Mouse (Mus musculus) liver, postnatal 0 days (tissue): ENCODE data around the gene Cops4. TPM values are rescaled to one million over a fixed set of nuclear protein-coding genes. Genes with fewer than 3 reads are reported as not detected.

Experiments used
- ATAC-seq: fragments of 200-750 bp; cut with Nextera tagmentation; 2 replicates; pipeline ENCODE4 v1.8.0; 2017; ENCODE audit warnings: mild to moderate bottlenecking, moderate library complexity
- DNase-seq: peaks from one replicate; pipeline ENCODE4 v3.0.0-alpha.2; 2016
- H3K27ac ChIP-seq: fragments of 300-500 bp; sonication (generic); 2 replicates; pipeline ENCODE4 v1.5.1; 2014; ENCODE audit warnings: antibody characterized with exemption, moderate library complexity, mild to moderate bottlenecking, low read depth
- H3K27me3 ChIP-seq: fragments of 300-500 bp; sonication (generic); 2 replicates; pipeline ENCODE4 v1.6.1; 2014; ENCODE audit warnings: low read length, control low read depth, mixed read lengths; ENCODE audit not compliant: insufficient read depth
- H3K36me3 ChIP-seq: fragments of 300-500 bp; sonication (generic); replicated peaks from 2 replicates; pipeline ENCODE4 v1.6.1; 2014; ENCODE audit warnings: mild to moderate bottlenecking, control low read depth, low read length, moderate library complexity, mixed read lengths; ENCODE audit not compliant: insufficient read depth
- H3K4me1 ChIP-seq: fragments of 300-500 bp; sonication (generic); 2 replicates; pipeline ENCODE4 v1.6.1; 2014; ENCODE audit warnings: antibody characterized with exemption, mild to moderate bottlenecking, control low read depth; ENCODE audit not compliant: insufficient read depth
- H3K4me2 ChIP-seq: fragments of 300-500 bp; sonication (generic); 2 replicates; pipeline ENCODE4 v1.6.1; 2014; ENCODE audit warnings: low read depth, mild to moderate bottlenecking, low read length, moderate library complexity, mixed read lengths
- H3K4me3 ChIP-seq: fragments of 300-500 bp; sonication (generic); 2 replicates; pipeline ENCODE4 v1.5.1; 2014; ENCODE audit warnings: low read depth, low read length
- H3K9ac ChIP-seq: fragments of 300-500 bp; sonication (generic); replicated peaks from 2 replicates; pipeline ENCODE4 v1.6.1; 2014; ENCODE audit warnings: mild to moderate bottlenecking, moderate library complexity
- H3K9me3 ChIP-seq: fragments of 300-500 bp; sonication (generic); 2 replicates; pipeline ENCODE4 v1.6.1; 2016; ENCODE audit warnings: mild to moderate bottlenecking, control low read depth, low read length, mixed read lengths
- CTCF ChIP-seq: sonication (generic); IDR thresholded peaks from 2 replicates; pipeline ENCODE4 v1.5.1; 2016; ENCODE audit warnings: antibody characterized with exemption, low read depth
- EP300 ChIP-seq: IDR thresholded peaks from 2 replicates; pipeline ENCODE4 v1.6.1; 2016; ENCODE audit warnings: antibody characterized with exemption, low read depth, mild to moderate bottlenecking
- WGBS: fragments of 180-500 bp; shearing (Covaris S2); extraction: QIAGEN DNeasy Blood & Tissue Kit; methylation state at CpG from one replicate; pipeline ENCODE4 v1.1.7; 2014; ENCODE audit not compliant: insufficient replicate concordance; 5-methylcytosine and 5-hydroxymethylcytosine counted together
- polyA plus RNA-seq: library from polyadenylated mRNA; unstranded; fragments of >200 nt; fragmentation: Nextera tagmentation; extraction: Ambion mirVana; gene quantifications from 2 replicates; pipeline ENCODE4 v1.2.1, GENCODE M21; 2015

Cops4 gene
- polyA plus RNA-seq, 1 experiment from 2014 or later, result 50.1 TPM

- Histone ChIP-seq H3K9ac (no peak overlapping the region), H3K27me3 (no peaks in the 10 kb centered on the region), H3K4me3 (no peak overlapping the region), H3K4me1 (no peaks in the 10 kb centered on the region), H3K4me2 (no peak overlapping the region), H3K27ac (no peak overlapping the region), H3K9me3 (no peaks in the 10 kb centered on the region), H3K36me3 (peaks cover 12% of the 10 kb centered on the region)
- no peak for TF ChIP-seq CTCF
- TF ChIP-seq EP300, result no peak
- DNase-seq (no peak), ATAC-seq (no peak)
- 51% methylated on average over 2 of the region's 2 CpGs for WGBS
Observed at GRCm38 (mm10) chr5:100489340-100489739, 28.8 kb upstream of the Cops4 start.

- no peak overlapping the region for H3K4me2 ChIP-seq
- TF ChIP-seq CTCF (no peak), EP300 (no peak)
- H3K4me1 ChIP-seq, result no peaks in the 10 kb centered on the region
- DNase-seq (no peak), ATAC-seq (no peak)
- no peaks in the 10 kb centered on the region; the same call in 1 of the 2 replicates for H3K36me3 ChIP-seq
- no peak overlapping the region for H3K4me3 ChIP-seq
- H3K27ac ChIP-seq, result no peak overlapping the region
- no peaks in the 10 kb centered on the region for H3K27me3 ChIP-seq
- H3K9me3 ChIP-seq, result no peaks in the 10 kb centered on the region
- no peak overlapping the region for H3K9ac ChIP-seq
- WGBS, result 60% methylated on average over 4 of the region's 4 CpGs
Observed at GRCm38 (mm10) chr5:100491704-100492103, 26.4 kb upstream of the Cops4 start.

DNA sequence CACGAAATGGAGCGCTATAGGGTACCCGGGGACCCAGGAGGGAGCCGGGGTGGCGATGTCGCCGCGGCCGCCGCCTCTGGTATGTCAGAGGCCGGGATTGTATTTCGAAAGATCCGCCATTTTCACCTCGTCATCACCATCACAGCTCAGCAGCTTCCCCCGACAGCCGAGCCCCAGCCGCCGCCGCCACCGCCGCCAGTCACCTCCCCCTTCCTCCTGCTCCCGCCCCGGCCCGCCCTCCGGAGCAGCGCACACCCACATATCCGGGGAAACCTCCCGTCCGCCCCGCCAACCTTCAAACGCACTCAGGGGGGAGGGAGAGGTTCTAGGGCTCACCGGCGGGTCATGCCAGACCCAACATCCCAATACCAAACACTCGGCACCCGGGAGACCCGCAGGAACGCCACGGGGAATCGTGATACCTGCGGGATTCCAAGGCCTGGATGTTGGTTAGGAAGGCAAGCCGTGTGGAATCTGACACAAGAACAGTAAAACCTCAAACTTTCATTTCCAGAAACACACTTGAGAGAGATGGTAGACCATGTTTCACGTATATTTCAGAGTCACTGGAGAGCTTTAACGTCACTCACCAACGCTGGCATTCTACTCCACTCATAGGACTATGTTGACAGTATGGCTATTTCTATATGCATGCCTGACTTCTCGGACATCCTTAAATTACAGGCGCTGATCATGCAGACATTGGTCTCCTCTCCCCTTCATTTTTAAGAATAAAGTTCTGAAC, 19.5 kb upstream of the Cops4 start:
- TF ChIP-seq EP300 (no peak), CTCF (no peak)

GRCm38 (mm10) chr5:100499243-100499642, 18.9 kb upstream of the Cops4 start:
- peak overlapping the region; percentile 93 for H3K9ac ChIP-seq
- no peaks in the 10 kb centered on the region for H3K36me3 ChIP-seq
- TF ChIP-seq EP300 (no peak), CTCF (no peak)
- H3K9me3 ChIP-seq, result no peaks in the 10 kb centered on the region
- DNase-seq (no peak), ATAC-seq (no peak)
- H3K4me3 ChIP-seq, result peak overlapping the region; percentile 83
- H3K27me3 ChIP-seq, result no peaks in the 10 kb centered on the region
- H3K4me2 ChIP-seq, result peak overlapping the region; percentile 87
- peaks cover 16% of the 10 kb centered on the region for H3K4me1 ChIP-seq
- H3K27ac ChIP-seq, result peak overlapping the region; percentile 96
- 18% methylated on average over 2 of the region's 2 CpGs for WGBS

More for the DNA sequence above, 19.5 kb upstream of the Cops4 start:
- DNase-seq (peak; percentile 94), ATAC-seq (peak; percentile 82)
- no peaks in the 10 kb centered on the region for H3K27me3 ChIP-seq
- no peaks in the 10 kb centered on the region for H3K36me3 ChIP-seq
- 1% methylated on average over 44 of the region's 46 CpGs for WGBS
- H3K4me2 ChIP-seq, result peak overlapping the region; percentile 87
- peak overlapping the region; percentile 96 for H3K27ac ChIP-seq
- H3K4me3 ChIP-seq, result peak overlapping the region; percentile 83
- H3K9me3 ChIP-seq, result no peaks in the 10 kb centered on the region
- peak overlapping the region; percentile 93 for H3K9ac ChIP-seq
- H3K4me1 ChIP-seq, result peaks cover 16% of the 10 kb centered on the region

DNA sequence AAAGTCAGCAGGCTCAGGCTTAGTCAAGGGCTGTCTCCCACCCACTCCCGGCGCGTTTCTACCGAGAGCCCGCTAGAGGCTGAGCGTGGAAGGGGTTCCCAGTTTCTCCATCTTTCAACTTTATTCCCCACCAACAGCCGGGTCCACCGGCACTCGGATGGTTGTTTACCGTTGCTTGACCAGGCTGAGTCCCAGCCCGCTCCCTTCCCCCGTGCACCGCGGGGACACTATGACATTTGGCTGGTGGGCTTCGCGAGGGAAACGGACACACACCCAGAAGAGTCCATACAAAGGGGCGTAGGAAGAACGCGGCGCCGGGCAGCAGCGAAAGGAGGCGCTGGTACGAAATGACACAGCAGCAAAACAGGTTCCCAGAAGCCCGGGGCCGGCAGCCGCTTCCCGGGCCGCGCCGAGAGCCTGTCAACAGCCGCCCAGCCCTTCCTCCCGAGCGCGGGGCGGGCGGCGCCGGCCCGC, 18.2 kb upstream of the Cops4 start:
- Histone ChIP-seq H3K36me3 (no peaks in the 10 kb centered on the region), H3K4me1 (peaks cover 16% of the 10 kb centered on the region), H3K4me2 (peak overlapping the region; percentile 87), H3K4me3 (peak overlapping the region; percentile 83), H3K27ac (peak overlapping the region; percentile 96), H3K9ac (peak overlapping the region; percentile 93), H3K9me3 (no peaks in the 10 kb centered on the region), H3K27me3 (no peaks in the 10 kb centered on the region)
- ATAC-seq (peak; percentile 50), DNase-seq (peak; percentile 70)
- WGBS, result under 1% methylated on average over 30 of the region's 41 CpGs
- TF ChIP-seq CTCF (peak; percentile 32), EP300 (no peak)

- H3K27ac ChIP-seq, result peak within 1 kb of the TSS; percentile 96
- H3K9ac ChIP-seq, result peak within 1 kb of the TSS; percentile 93
- H3K36me3 ChIP-seq, result no peaks in the 10 kb centered on the region
- peak; percentile 48 for TF ChIP-seq CTCF
- no peak for TF ChIP-seq EP300
- DNase-seq (peak; percentile 96), ATAC-seq (peak; percentile 86)
- peaks cover 16% of the 10 kb centered on the region for H3K4me1 ChIP-seq
- H3K4me3 ChIP-seq, result peak within 1 kb of the TSS; percentile 83
- H3K4me2 ChIP-seq, result peak within 1 kb of the TSS; percentile 87
- H3K9me3 ChIP-seq, result no peaks in the 10 kb centered on the region
- no peaks in the 10 kb centered on the region for H3K27me3 ChIP-seq
- under 1% methylated on average over 55 of the region's 60 CpGs for WGBS
Observed at GRCm38 (mm10) chr5:100500458-100500961, 17.6 kb upstream of the Cops4 start, which contains the start of gene Lin54. Lin54 (minus strand) TSS chr5:100500639.
